Mouse (Mus musculus) CH12F3 (cell line): Measurements from ENCODE around the gene Frem2.

Experiments used
- in situ Hi-C: fragments of 300-500 bp; cut with MboI; formaldehyde crosslinking; loops from 2 replicates; pipeline ENCODE4 v1.14.3; 2020; ENCODE audit warnings: low sequenced_read_pairs

Gene Frem2

GRCm38 (mm10) chr3:53557388-53558214 lies 99.6 kb downstream of the Frem2 start:
- in situ Hi-C loops, result no loop called here

DNA sequence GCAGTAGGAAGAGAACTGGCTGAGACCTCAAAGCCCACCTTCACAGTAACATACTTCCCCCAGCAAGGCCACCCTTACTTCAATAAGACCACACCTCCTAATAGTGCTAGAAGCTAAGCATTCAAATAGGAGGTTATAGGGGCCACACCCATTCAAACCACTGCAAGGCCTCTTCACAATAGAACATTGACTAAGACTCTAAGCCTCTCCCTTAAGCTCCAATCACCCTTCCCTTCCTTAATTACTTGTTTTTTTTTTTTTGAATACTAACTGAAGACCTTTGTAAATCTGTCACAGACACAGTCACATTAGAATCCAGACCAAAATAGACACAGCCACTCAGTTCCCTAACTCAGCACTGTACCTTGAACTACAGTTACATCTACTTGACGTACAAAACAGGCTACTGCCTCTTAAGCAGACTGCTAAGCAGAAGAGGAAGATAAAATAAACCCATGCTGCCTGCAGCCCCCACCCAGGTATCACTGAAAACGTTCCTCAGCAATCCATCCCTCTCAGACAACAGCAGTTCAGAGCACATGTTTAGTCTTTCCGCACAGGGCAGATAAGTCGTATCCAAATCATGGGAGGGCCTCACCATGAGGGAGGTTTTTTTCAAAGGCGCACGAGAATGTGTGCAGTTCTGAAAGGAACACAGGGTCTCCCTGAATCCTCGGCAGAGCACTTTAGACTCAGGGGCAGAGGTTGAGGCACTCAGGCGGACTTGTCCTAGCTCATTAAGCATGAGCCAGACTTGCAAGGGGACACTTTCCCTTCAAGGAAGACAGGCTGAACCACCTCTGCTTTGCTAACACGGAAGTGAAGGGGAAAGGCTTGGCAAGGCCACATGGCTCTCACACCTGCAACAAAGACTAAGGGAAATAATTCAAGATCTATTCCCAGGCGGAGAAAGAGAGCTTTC lies 101.9 kb downstream of the Frem2 start:
- in situ Hi-C loops, result no loop called here

DNA sequence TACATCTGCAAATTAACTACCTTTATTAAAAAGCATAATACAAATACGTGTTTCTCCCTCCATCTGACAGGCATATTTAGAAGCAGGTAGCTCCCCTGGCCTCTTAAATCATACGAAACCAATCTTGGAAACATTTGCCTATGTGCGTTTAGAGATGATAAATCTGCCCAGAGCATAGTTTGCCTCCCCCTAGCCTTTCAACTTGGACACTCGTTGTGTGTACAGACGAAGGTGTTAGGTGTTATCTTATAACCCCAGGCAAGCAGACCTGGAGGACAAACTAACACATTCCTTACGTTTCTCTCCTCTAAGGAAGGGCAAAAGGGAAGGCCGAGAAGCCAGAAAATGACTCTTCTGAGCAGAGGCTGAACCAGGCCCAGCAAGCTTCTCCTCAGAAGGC lies 104.5 kb downstream of the Frem2 start:
- in situ Hi-C loops, result no loop called here

DNA sequence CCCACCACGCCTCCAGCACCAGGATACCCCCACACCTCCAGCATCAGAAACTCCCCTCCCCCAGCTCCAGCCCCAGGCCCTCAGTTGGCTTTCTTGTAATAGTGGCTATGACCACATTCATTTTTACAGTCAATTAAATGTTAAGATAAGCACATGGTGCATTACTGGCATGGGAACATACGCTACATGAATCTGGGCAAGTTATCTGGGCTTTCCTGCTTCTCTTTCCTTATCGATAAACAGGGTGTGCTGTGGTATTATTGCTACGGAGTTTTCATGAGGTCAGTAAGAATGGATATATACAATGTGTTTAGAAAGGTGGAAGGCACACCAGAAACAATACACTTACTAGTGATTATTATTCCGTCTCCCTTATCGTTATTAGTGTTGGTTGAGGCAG lies 125.1 kb downstream of the Frem2 start:
- in situ Hi-C loops, result no loop called here

DNA sequence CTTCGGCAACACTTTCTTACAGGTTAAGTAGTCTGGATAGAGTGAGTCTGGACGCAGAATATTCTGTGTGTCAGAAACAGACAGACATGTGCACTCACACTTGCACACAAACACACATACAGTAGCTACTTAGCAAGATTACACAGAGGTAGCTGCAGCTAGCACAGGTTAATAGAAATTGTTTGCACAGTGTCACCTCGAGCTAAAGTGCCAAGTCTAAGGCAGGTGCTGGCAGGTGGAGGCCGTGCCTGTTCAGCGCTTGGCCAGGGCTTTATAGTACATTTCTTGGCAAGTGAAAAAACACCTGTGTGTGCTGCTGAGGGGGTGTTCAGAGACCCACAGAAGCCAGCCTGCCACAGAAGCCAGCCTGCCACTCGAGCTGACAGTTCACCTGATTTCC lies 126.8 kb downstream of the Frem2 start:
- in situ Hi-C loops, result no loop called here

DNA sequence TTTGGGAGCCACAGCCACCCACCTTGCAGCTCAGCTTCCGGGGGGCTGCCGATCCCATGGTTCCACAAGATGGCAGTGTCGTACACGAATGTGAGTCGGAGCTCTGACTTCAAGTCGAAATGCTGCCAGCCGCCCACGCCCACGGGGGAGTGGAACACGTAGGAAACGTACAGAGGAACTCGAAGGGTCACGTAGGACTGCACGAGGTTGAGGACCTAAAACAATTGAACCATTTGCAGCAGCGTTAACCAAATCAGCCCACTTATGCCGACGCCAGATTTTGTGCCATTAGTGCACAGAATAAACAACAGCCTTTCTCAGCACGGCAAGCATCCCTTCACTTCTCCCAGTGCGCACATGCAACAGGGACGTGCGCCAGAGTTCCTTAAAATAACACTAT lies 131.4 kb downstream of the Frem2 start:
- in situ Hi-C loops, result no loop called here

DNA sequence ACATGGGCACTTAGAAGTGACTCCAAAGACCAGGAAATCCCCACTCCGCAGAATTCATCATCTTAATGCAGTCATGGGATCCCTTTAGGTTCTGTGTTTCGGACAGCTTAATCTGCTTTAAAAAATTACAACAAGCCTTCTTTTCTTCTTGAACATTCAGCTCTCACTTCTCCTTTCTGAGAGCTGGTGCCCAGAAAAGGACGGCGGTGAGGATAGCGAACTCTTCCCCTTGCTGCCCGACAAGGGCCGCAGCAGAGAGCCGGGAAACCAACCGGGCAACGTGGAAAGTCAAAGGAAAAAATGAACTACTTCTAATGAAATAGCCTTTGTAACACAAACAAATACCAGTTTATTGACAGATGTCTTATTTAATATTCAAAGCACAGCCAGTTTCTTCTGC lies 134.4 kb downstream of the Frem2 start:
- in situ Hi-C loops, result no loop called here

- in situ Hi-C loops, result no loop called here
These were observed 142.7 kb downstream of the Frem2 start for GRCm38 (mm10) chr3:53514221-53515065.

- in situ Hi-C loops, result no loop called here
These were observed 144.1 kb downstream of the Frem2 start for GRCm38 (mm10) chr3:53513096-53513495.

DNA sequence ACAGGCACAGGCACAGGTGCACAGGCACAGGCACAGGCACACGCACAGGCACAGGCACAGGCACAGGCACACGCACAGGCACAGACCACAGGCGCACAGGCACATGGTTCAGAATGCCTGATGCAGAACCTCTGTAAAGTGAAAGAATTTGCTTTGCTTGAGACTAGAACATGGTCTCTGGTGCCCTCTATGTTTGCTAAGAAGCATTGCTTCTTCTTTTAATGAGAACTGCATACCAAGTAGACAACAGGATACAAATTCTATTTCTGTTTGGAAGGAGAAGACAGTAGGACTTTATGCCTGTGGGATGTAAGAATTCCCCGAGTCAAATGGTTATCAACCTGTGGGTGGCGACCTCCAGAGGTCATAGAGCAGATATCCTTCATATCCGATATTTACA lies 154.7 kb downstream of the Frem2 start:
- in situ Hi-C loops, result no loop called here

DNA sequence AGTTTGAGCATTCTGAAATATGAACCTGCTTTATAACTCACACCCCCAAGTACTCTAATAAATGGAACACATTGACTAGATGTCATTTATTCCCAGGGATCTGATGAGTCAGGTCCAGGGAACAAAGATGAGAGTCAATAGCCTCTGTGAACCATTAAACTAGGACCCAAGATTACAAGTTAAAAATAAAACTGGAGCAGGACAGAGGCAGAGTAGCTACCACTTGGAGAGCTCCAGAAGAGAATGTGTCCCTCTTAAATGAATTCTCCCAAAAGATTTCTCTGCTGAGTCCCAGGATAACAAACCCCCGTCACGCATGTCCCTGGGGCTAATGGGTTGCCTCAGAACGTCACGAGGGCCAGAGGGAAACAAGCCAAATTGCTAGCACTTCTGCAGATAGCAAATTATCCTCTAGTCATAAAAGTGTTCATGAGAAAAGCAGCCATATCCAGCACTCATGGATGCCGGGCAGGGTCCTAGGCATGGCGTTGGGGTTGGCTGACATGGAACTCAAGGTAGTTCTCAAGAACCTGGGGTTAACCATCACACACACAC lies 158.7 kb downstream of the Frem2 start:
- in situ Hi-C loops, result no loop called here

DNA sequence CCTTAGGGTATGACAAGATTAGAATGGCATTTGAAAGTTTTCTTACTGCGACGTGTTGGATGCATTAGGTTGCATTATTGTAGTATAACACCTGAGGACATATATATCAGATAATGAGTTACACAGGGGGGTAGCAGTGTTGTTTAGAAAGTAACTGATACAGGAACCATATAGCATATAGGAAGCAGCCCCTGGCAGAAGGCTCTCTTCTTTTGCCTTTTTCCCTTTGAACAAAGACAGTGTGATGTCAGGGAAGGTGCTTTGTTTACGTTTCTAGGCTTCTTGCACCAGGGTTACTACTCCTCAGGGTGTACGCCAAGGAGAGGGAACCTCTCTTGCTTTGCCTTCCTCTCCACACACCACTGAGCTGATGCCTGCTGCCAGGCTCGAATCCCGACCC lies 168.8 kb downstream of the Frem2 start, which contains the start of gene Stoml3:
Gene Stoml3 (plus strand): TSS at position 301 of the 400 bp plus-strand sequence.
- in situ Hi-C loops, result no loop called here

GRCm38 (mm10) chr3:53486996-53487576 lies 170.1 kb downstream of the Frem2 start:
- in situ Hi-C loops, result no loop called here

GRCm38 (mm10) chr3:53486561-53486960 lies 170.6 kb downstream of the Frem2 start:
- in situ Hi-C loops, result no loop called here

DNA sequence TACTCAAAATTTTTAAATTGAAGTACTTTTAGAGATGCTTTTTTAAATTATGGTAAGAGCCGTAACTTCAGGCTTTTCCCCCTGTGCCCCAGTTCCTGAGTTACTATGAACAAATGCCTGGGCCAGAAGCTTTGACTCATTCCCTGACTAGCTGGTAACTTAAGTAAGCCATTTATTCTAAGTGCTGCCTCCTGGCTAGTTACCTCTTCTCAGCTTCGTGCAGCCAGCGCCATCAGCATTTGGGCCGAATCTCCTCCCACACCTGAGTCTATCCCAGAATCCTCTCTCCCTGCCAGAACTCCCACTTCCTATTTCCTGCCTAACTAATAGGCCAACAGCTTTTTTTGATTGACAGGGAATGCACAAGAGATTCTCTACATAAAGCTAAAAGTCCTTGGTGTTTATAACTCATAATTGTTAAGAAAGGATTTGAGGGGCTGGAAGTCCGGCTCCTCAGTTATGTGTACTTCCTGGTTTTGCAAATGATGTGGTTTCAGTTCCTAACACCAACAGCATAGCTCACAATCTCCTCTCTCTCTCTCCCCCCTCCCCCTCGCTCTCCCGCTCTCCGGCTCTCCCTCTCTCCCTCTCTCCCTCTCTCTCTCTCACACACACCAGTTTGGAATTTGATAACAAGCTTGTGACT lies 173.6 kb downstream of the Frem2 start:
- in situ Hi-C loops, result no loop called here

GRCm38 (mm10) chr3:53478419-53479046 lies 178.6 kb downstream of the Frem2 start:
- in situ Hi-C loops, result no loop called here

- in situ Hi-C loops, result no loop called here
These were observed 179.7 kb downstream of the Frem2 start for GRCm38 (mm10) chr3:53477468-53477867.

- in situ Hi-C loops, result no loop called here
These were observed 181.3 kb downstream of the Frem2 start for GRCm38 (mm10) chr3:53475889-53476288.

DNA sequence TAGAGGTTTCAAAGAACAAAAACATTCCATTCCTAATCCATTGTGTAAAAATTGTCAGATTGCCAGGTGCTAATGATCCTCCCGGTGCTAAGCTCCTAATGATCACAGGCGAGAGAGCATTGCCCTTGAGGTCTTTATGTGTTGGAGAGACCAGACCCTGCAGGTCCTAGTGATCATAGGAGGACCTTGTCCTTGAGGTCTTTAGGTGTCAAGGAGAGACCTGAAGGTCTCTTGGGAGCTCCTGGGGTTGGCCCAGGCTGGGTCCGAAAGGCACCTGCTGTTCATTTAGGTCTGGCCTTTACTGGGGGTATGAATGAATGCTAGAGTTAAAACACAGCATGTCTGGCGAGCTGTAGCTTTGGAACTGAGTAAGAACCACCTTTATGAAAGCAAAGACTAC lies 183.0 kb downstream of the Frem2 start:
- in situ Hi-C loops, result loop anchor here (25.0 kb wide), 1 partner anchor 1237 kb away; no protein-coding TSS in a partner anchor
